Mouse (Mus musculus) forebrain, embryonic 11.5 days (tissue): Measurements from ENCODE around the gene Sbno1. TPM values are rescaled to one million over a fixed set of nuclear protein-coding genes. Genes with fewer than 3 reads are reported as not detected.

Experiments used
- ATAC-seq: fragments of 200-750 bp; cut with Nextera tagmentation; replicated peaks from 2 replicates; pipeline ENCODE4 v1.8.0; 2017; ENCODE audit warnings: moderate TSS enrichment; ENCODE audit not compliant: low FRiP score
- DNase-seq: peaks from one replicate; pipeline ENCODE4 v3.0.0-alpha.2; 2017; ENCODE audit warnings: low spot score
- H3K27ac ChIP-seq: fragments of 300-500 bp; sonication (generic); 2 replicates; pipeline ENCODE4 v1.5.1; 2014; ENCODE audit warnings: low read depth, low read length
- H3K27me3 ChIP-seq: fragments of 300-500 bp; sonication (generic); 2 replicates; pipeline ENCODE4 v1.6.1; 2014; ENCODE audit warnings: mild to moderate bottlenecking, low read length, mixed read lengths; ENCODE audit not compliant: control insufficient read depth, insufficient read depth
- H3K36me3 ChIP-seq: fragments of 300-500 bp; sonication (generic); 2 replicates; pipeline ENCODE4 v1.6.1; 2014; ENCODE audit warnings: mild to moderate bottlenecking, low read length, moderate library complexity, mixed read lengths; ENCODE audit not compliant: control insufficient read depth, insufficient read depth
- H3K4me1 ChIP-seq: fragments of 300-500 bp; sonication (generic); replicated peaks from 2 replicates; pipeline ENCODE4 v1.6.1; 2014; ENCODE audit warnings: low read length, mixed read lengths; ENCODE audit not compliant: control insufficient read depth, insufficient read depth
- H3K4me2 ChIP-seq: fragments of 300-500 bp; sonication (generic); 2 replicates; pipeline ENCODE4 v1.6.1; 2014; ENCODE audit warnings: low read depth, mild to moderate bottlenecking, low read length, moderate library complexity, mixed read lengths; ENCODE audit not compliant: severe bottlenecking
- H3K4me3 ChIP-seq: fragments of 300-500 bp; sonication (generic); 2 replicates; pipeline ENCODE4 v1.5.1; 2014; ENCODE audit warnings: low read depth, low read length
- H3K9ac ChIP-seq: fragments of 300-500 bp; sonication (generic); 2 replicates; pipeline ENCODE4 v1.6.1; 2014; ENCODE audit warnings: low read length
- H3K9me3 ChIP-seq: fragments of 300-500 bp; sonication (generic); 2 replicates; pipeline ENCODE4 v1.6.1; 2016; ENCODE audit warnings: low read length, mixed read lengths; ENCODE audit not compliant: control insufficient read depth
- WGBS: fragments of 180-500 bp; shearing (Covaris S2); extraction: QIAGEN DNeasy Blood & Tissue Kit; methylation state at CpG from one replicate; pipeline ENCODE4 v1.1.7; 2014; 5-methylcytosine and 5-hydroxymethylcytosine counted together
- polyA plus RNA-seq: library from polyadenylated mRNA; unstranded; fragments of >200 nt; fragmentation: Nextera tagmentation; extraction: Ambion mirVana; gene quantifications from 2 replicates; pipeline ENCODE4 v1.2.1, GENCODE M21; 2014

Gene Sbno1
- polyA plus RNA-seq, 1 experiment from 2014 or later: 92.8 TPM

DNA sequence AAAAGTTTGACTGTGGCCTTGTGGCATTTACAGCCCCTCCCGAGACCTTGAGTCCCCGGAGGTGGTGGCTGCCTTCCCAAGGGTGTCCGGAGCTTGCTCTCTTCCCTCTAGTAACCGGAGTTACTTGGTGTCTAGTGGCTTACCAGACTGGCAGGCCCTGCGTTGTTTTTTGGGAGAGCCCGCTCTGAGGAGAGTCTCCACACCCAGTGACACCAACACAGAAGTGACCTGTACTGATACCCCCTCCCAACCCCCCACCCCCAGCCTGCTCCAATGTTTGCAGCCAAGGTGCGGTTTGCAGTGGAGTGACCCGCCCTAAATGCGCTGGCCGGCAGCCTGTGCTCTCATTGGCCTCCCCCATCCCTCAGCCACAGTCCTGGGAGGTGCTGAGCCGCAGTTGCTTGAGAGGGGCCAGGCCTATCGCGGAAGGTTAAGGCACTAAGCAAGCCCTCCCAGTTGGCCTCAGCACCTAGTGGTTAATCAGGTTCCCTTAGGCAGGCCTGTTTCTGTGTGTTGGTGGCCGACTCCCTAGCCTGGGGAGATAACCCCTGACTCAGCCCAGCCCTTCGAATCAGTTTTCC, 20.6 kb upstream of the Sbno1 start:
- H3K27me3 ChIP-seq: no peaks in the 10 kb centered on the region
- H3K4me1 ChIP-seq: peaks cover 19% of the 10 kb centered on the region
- peak overlapping the region; percentile 91 for H3K9ac ChIP-seq
- peak; percentile 59 for ATAC-seq
- peak; percentile 73 for DNase-seq
- no peaks in the 10 kb centered on the region for H3K9me3 ChIP-seq
- H3K4me3 ChIP-seq: peak overlapping the region; percentile 96
- 3% methylated on average over 15 of the region's 15 CpGs for WGBS
- peak overlapping the region; percentile 93 for H3K4me2 ChIP-seq
- H3K36me3 ChIP-seq: peaks cover 10% of the 10 kb centered on the region
- peak overlapping the region; percentile 70 for H3K27ac ChIP-seq

DNA sequence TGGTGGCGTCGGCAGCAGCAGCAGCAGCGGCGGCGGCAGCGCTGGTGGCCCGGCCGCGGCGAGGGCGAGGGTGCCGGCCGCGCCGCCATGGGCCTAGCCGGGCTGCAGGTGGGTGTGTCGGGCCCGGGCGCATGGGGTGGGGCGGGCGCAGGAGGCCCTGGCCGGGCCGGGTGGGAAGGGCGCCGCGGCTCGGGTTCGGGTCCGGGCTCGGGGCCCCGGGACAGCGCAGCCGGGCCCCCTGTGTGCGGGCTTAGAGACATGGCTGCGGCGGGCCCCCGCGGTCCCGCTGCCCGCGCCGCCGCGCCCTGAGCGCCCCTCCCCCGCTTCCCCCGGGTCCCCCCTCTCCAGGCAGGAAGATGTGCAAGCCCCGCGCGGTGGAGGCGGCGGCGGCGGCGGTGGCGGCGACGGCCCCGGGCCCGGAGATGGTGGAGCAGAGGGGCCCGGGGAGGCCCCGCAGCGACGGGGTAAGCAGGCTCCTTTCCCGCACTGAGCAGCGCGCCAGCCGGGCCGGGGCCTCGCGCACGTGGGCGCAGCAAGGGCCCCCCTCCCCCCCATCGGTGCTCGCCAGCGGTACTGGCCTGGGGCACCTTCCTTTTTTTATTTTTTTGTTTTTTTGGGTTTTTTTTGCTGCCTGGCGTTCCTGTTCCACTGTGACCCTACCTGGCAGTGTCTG, 20.0 kb upstream of the Sbno1 start:
- H3K4me3 ChIP-seq: peak overlapping the region; percentile 96
- no peaks in the 10 kb centered on the region for H3K9me3 ChIP-seq
- H3K36me3 ChIP-seq: peaks cover 5% of the 10 kb centered on the region; the same call in 1 of the 2 replicates
- peak; percentile 81 for DNase-seq
- peaks cover 19% of the 10 kb centered on the region for H3K4me1 ChIP-seq
- H3K4me2 ChIP-seq: peak overlapping the region; percentile 93
- peak overlapping the region; percentile 91 for H3K9ac ChIP-seq
- 2% methylated on average over 35 of the region's 77 CpGs for WGBS
- H3K27ac ChIP-seq: peak overlapping the region; percentile 70
- H3K27me3 ChIP-seq: no peaks in the 10 kb centered on the region
- peak; percentile 71 for ATAC-seq

GRCm38 (mm10) chr5:124444661-124445561, 19.1 kb upstream of the Sbno1 start:
- DNase-seq: peak; percentile 87
- H3K27ac ChIP-seq: peak overlapping the region; percentile 71
- peak overlapping the region; percentile 96 for H3K4me3 ChIP-seq
- H3K9ac ChIP-seq: peak overlapping the region; percentile 91
- WGBS: 6% methylated on average over 54 of the region's 66 CpGs
- peak; percentile 84 for ATAC-seq
- peak overlapping the region; percentile 93 for H3K4me2 ChIP-seq
- H3K4me1 ChIP-seq: peaks cover 19% of the 10 kb centered on the region
- H3K36me3 ChIP-seq: peaks cover 4% of the 10 kb centered on the region; the same call in 1 of the 2 replicates
- H3K27me3 ChIP-seq: no peaks in the 10 kb centered on the region
- no peaks in the 10 kb centered on the region for H3K9me3 ChIP-seq

- Histone ChIP-seq H3K9ac (no peak overlapping the region), H3K27me3 (no peaks in the 10 kb centered on the region), H3K4me3 (no peak overlapping the region), H3K9me3 (no peaks in the 10 kb centered on the region), H3K36me3 (peaks cover 2% of the 10 kb centered on the region; the same call in 1 of the 2 replicates), H3K4me1 (peaks cover 19% of the 10 kb centered on the region), H3K4me2 (no peak overlapping the region), H3K27ac (no peak overlapping the region)
- 64% methylated on average over 3 of the region's 3 CpGs for WGBS
- ATAC-seq: no peak
- no peak for DNase-seq
These were observed 18.4 kb upstream of the Sbno1 start for GRCm38 (mm10) chr5:124444208-124444607.

GRCm38 (mm10) chr5:124442628-124443027, 16.8 kb upstream of the Sbno1 start:
- no peaks in the 10 kb centered on the region for H3K27me3 ChIP-seq
- ATAC-seq: no peak
- no peak overlapping the region for H3K27ac ChIP-seq
- H3K9me3 ChIP-seq: no peaks in the 10 kb centered on the region
- H3K4me3 ChIP-seq: no peak overlapping the region
- no peaks in the 10 kb centered on the region; the same call in 1 of the 2 replicates for H3K36me3 ChIP-seq
- no peak overlapping the region for H3K4me2 ChIP-seq
- no peak for DNase-seq
- peaks cover 18% of the 10 kb centered on the region for H3K4me1 ChIP-seq
- 93% methylated on average over 2 of the region's 2 CpGs for WGBS
- H3K9ac ChIP-seq: no peak overlapping the region

GRCm38 (mm10) chr5:124440094-124440701, 14.4 kb upstream of the Sbno1 start:
- Histone ChIP-seq H3K4me1 (peaks cover 5% of the 10 kb centered on the region; the same call in 1 of the 2 replicates), H3K27me3 (no peaks in the 10 kb centered on the region), H3K9ac (peak overlapping the region; percentile 82), H3K4me3 (peak overlapping the region; percentile 70), H3K9me3 (no peaks in the 10 kb centered on the region), H3K4me2 (peak overlapping the region; percentile 94), H3K27ac (peak overlapping the region; percentile 93), H3K36me3 (no peaks in the 10 kb centered on the region; the same call in 1 of the 2 replicates)
- WGBS: under 1% methylated on average over 30 of the region's 30 CpGs
- DNase-seq: no peak
- ATAC-seq: peak; percentile 68

- WGBS: 2% methylated on average over 34 of the region's 34 CpGs
These were observed 13.8 kb upstream of the Sbno1 start, which contains the start of gene Kmt5a for GRCm38 (mm10) chr5:124439447-124440093. Gene Kmt5a (plus strand): TSS chr5:124439930.

More at GRCm38 (mm10) chr5:124439447-124440093, 13.8 kb upstream of the Sbno1 start, which contains the start of gene Kmt5a:
- Histone ChIP-seq H3K27me3 (no peaks in the 10 kb centered on the region), H3K4me3 (peak within 1 kb of the TSS; percentile 70), H3K9me3 (no peaks in the 10 kb centered on the region), H3K4me2 (peak within 1 kb of the TSS; percentile 94), H3K9ac (peak within 1 kb of the TSS; percentile 82), H3K36me3 (no peaks in the 10 kb centered on the region; the same call in 1 of the 2 replicates), H3K27ac (peak within 1 kb of the TSS; percentile 93), H3K4me1 (peaks cover 1% of the 10 kb centered on the region; the same call in 1 of the 2 replicates)
- peak; percentile 96 for DNase-seq
- ATAC-seq: peak; percentile 98
